Mouse (Mus musculus) right cerebral cortex, postnatal 36 days (tissue): ENCODE measurements at regions not wholly inside any gene's neighbourhood (a gene's known extent, or its start where the extent isn't known, plus 50 kb on each side); places are given as distances from the start of the nearest gene placed in this dataset.

Experiments
- DNase-seq, 2 experiments: peaks; one replicate each; pipeline ENCODE4 v3.0.0; 2022; ENCODE audit warnings: low spot score in 2 of 2, mixed read lengths in 1 of 2

DNA sequence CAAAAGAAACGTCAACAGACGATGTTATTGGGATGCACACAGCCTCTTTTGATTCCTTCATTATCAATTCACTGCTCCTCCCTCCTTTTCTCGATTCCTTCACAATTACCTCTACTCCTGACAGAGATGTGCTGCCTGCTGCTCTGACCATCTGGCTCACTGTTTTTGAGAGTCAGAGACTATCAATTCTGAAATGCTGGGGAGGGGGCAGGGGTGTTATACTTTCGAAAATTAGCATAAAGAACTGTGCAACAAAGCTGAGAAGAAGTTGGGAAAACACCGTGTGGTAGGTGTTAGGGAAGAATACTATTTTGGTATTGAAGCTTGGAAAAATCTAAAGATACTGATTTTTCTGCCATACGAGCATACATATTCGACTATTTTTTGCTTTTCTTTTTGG, 96.4 kb downstream of the Nedd1 start:
- peak; percentile 4 to 39 for DNase-seq

- no peak for DNase-seq
Measured at GRCm38 (mm10) chr10:92615684-92616379, 106.4 kb downstream of the Nedd1 start.

GRCm38 (mm10) chr10:92614341-92614740, 107.9 kb downstream of the Nedd1 start:
- no peak for DNase-seq

GRCm38 (mm10) chr10:92611060-92611459, 111.2 kb downstream of the Nedd1 start:
- no peak for DNase-seq

DNA sequence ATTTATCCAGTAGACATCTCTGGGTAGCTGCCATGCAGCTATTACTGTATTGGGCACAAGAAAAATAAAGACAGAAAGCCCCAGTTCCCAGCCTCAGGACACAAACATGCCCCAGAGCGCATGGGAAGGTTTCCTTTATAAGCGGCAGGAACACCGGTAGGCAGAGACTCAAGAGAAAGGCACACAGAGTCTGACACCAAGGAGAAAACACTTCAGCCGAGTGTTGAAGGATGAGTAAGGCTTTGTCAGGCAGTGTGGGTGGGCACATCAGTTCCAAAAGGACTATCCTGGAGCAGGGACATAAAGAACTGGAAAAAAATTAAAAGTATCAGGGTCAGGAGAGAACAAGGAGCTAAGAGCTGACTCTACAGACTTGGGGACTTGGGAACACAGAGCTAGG, 115.5 kb downstream of the Nedd1 start:
- peak; percentile 27 to 30 for DNase-seq

DNA sequence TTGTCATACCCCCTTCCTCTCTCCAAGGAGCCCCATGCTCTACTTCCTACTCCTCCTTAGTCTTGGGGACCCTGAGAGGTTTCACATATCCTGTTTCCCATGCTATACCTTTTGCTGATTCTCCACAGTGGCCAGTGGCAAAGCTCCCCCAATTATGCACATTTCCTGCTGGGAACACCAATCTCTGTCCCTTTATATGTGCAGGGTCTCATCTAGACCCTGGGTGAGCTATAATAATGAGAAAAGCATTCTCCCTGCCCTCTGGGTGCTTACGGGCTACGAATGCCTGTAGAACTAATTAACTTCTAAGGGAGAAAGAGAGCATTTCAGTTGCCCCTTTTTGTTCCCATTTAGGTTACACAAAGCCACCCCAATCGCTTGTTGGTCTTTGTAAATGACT, 116.6 kb downstream of the Nedd1 start:
- no peak for DNase-seq

- no peak for DNase-seq
Measured at GRCm38 (mm10) chr10:92600116-92600515, 122.1 kb downstream of the Nedd1 start.

GRCm38 (mm10) chr10:92595496-92596355, 126.5 kb downstream of the Nedd1 start:
- DNase-seq: no peak

- DNase-seq: no peak
Measured at GRCm38 (mm10) chr10:92593947-92594460, 128.2 kb downstream of the Nedd1 start.

- no peak for DNase-seq
Measured at GRCm38 (mm10) chr10:92578872-92579271, 143.3 kb downstream of the Nedd1 start.

DNA sequence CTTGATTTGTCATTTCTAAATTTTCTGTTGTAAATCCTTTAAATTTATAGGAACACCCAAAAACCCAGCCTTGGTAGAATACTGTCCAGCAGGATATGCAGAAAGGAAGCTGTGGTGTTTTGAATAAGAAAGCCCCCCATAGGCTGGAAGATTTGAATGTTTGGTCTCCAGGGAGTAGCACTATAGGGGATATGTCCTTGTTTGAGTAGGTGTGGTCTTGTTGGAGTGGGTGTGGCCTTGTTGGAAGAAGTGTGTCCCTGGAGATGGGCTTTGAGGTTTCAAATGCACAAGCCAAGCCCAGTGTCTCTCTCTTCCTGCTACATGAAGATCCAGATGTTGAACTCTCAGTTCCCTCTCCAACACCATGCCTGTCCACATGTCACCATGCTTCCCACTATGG, 151.7 kb downstream of the Nedd1 start:
- no peak for DNase-seq

- DNase-seq: no peak
Measured at GRCm38 (mm10) chr10:92557463-92557862, 164.8 kb downstream of the Nedd1 start.

DNA sequence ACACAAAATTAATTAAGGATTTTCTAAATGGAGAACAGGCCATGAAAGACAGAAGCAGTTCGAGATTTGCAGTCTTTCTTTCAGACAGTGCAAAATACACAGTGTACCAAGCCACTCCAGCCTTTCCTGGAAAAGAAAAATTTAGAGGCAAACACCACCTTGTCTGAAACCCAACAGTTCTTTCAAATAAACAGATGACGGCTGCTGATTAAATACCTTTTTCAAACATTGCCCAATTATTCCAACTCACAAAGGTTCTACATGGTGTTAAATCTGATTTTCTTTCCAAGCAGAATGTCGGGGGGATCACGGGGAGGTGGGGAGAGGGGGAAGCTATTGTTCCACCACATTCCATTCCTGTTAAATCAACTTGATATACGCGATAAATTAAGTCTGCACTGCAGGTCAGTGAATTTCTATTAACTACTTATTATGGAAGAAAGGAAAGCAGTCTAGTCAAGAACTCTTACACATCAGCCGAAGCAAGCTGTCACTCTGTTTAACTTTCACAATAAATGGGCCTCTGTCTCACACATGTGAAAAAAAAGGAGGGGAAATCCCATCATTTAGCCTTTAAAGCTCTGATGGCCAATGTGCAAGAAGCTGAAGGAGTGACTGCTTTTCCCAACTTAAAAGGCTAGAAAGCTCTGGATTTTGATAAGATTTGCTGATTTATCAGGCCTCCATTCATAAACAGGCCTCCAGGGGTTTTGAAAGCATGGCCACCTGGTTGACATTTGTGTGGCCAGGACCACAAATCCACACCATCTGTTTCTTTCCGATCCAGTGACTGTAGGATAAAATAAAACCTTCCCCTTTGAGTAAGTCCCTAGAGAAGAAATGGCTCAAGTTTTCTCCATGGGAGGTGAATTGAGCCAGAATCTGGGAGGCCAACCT, 165.4 kb downstream of the Nedd1 start:
- no peak for DNase-seq

DNA sequence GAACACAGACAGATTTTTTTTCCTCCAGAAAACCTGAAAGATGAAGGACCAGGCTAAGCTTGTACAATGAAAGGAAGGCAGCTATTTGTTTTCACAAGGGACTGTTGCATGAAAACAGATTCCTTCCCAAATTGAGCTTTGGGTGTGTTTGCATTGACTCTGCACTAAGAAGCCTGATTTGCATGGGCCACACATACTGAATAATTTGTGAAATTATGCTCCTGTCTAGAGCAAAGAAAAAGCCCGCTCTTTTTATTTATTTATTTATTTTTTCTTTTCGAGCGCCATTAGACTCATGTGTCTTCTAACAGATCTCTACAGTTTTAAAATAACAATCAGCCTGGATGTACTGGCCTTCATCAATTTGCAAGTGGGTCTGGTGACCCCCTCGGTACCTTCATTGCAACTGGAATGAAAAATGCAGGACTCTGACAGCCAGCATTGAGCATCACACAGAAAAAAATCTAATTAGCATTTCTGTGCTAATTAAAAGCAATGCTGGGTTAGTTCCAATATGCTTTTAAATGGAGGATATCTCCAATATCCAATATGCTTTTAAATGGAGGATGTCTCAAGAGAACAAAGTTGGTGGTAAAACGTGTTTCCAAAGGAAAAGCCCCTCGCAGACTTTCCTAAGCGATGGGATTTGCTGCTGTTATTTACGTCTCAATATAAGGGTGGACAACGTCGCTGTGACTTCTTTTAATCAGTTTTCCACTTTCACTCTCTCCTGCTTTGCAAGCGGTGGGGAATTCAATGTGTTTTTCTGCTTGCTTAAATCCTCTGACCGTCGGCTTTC, 166.3 kb downstream of the Nedd1 start:
- DNase-seq: no peak

DNA sequence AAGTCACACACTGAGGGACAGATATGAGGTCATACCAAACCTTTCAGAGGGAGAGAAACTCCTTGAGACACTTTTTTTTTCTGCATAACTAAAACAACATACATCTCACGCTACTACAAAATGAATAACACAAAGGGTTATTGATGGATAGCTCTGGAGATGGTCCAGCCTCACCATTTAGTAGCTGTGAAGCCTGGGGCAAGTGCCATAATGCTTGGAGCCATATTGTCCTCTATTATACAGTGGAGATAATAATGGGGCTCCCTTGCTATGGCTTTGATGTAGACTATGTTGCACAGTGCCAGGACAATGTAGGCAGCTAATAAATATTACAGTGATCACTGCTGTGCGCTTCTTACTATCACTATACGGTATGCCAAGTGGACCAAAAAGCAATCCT, 168.3 kb downstream of the Nedd1 start:
- DNase-seq: no peak

DNA sequence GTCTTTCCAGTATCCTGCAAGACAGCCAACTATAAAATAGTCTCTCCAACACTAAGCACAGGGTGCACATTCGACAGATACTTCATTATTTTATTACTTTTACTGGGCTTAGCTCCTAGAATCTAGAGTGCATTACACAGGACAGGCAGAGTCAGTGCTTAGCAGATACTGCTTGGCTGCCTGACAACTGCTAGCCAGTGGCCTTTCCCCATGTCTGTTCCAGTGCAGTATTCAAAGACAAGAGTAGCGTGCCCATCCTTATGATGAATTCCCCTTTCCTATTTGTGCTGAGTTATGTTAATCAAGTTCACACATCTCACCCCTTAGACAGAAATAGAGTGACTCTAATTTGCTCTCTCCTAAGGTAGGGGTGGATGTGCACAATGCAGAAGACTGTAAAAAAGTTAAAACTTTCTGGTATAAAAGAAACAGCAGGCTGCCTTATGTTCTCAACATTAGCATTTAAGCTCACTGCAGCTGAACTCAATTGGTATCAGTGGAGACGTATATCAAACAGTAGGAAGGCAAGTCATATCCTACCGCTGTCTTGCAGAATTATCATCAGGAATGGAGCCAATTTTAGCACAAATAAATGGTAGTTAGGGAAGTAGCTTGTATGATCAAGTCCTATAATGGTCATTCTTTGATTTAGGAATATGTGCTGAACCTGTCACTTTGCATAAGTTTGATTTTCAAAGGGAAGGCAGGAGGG, 173.2 kb downstream of the Nedd1 start:
- DNase-seq: no peak

DNA sequence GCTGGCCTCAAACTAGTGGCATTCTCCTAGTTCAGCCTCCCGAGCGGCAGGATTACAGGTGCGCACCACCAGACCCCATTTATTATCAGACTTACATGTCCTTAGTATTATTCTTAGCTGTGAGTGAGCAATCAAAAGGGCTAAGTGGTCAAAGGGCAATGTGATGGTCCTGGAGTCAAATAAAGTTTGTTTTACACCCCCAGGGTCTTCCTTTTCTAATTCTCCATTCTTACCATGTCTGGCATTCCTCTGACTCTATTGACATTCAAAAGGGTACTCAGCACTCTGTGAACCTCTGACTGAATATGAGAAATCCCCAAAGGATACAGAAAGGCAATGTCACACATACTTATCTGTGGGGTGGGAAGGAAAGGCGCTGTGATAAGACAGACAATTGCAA, 183.8 kb downstream of the Nedd1 start:
- no peak for DNase-seq

DNA sequence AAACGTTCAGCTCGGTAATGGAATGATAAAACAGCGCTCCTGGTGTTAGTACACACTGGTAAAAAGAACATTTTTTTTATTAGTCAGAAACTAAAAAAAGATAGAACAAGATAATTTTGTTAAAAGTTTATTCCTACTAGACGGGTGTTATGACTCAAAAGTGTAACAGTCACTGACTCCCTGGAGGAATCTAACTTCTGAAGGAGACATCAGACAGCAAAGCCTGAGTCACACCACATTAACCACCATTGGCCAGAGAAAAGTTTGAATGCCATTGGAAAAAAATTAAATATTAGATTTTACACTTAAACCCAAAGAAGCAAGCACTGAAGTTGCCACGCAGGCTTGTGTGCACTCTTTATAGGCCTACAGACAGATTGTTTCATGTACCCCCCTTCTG, 205.3 kb downstream of the Nedd1 start:
- no peak for DNase-seq

GRCm38 (mm10) chr10:92511769-92512168, 210.5 kb downstream of the Nedd1 start:
- no peak for DNase-seq

DNA sequence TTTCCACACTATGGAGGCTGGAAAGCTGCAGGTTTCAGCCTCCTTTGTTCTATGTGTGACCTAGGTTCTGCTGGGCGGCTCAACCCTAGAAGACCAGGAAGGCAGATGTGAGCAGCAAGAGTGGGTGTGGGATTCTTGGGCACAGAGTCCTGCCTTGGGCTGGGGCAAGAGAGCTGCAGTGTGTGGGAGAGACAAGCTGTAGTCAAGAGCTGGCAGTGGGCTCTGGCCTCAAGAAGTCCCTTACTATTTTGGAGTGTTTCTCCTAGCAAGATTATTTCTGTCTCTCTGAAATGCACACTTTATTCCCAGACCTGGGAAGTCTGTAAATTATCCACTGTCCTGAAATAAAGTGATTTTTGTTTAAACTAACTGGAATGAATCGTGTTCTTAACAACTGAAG, 211.5 kb downstream of the Nedd1 start:
- peak; percentile 4 to 19 for DNase-seq
